Mouse (Mus musculus): ENCODE data around the gene Paqr5. TPM values are rescaled to one million over a fixed set of nuclear protein-coding genes. Genes with fewer than 3 reads are reported as not detected.

The Paqr5 gene
- polyA plus RNA-seq, 1 experiment from 2014 or later, result 3.4 TPM

DNA sequence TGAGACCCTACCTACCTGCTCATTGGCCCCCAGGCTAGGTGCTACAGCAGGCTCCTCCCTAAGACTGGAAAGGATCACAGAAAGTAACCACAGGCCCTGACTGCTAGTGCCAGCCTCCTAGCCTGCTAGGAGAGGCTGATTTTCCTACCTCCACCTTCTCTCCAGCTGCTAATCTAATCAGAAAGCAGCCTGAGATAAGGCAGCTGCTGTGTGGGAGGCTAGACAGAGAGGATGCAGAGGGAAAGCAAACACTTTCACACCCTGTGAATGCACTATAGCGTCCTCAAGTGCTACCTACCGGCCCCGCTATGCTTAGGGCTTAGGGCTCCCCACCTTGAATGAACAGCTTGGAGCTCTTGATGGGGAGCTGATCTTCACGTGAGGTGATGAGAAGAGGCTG is 19.6 kb downstream of the Paqr5 start:
- peak overlapping the region; percentile 42 for H3K27ac ChIP-seq
- H3K27me3 ChIP-seq, result no peaks in the 10 kb centered on the region

DNA sequence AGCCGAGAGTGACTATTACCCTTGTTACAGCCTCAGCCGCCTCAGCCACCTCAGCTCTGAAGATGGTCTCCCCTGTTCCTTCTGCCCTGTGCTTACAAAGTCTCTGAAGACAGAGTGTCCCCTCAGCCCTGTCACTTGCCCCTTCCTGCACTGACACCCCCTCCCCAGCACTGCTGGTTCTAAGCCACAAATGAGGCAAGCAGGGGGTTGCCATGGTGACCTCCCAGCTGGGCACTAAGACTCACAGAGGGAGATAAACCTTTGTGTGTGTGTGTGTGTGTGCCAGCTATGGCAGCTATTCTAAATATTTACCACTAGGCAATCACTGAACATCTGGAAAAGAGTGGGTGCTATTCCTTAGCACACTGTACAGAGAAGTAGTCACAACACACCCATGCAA is 23.0 kb downstream of the Paqr5 start:
- no peak for ATAC-seq (ENCODE audit: borderline replicate concordance, extremely low read depth, low FRiP score, low TSS enrichment)
- no peak overlapping the region for H3K4me2 ChIP-seq
- H3K9ac ChIP-seq, result no peak overlapping the region
- H3K27me3 ChIP-seq, result no peaks in the 10 kb centered on the region
- no peak overlapping the region for H3K4me3 ChIP-seq
- H3K27ac ChIP-seq, result no peak overlapping the region
- no peaks in the 10 kb centered on the region for H3K36me3 ChIP-seq
- H3K4me1 ChIP-seq, result peaks cover 55% of the 10 kb centered on the region
- H3K9me3 ChIP-seq, result no peaks in the 10 kb centered on the region
- WGBS, result 29% methylated on average over 2 of the region's 2 CpGs

More for the DNA sequence above, 19.6 kb downstream of the Paqr5 start:
- H3K9ac ChIP-seq, result no peak overlapping the region
- no peaks in the 10 kb centered on the region for H3K9me3 ChIP-seq
- no peak overlapping the region for H3K4me3 ChIP-seq
- no peak overlapping the region for H3K4me2 ChIP-seq
- H3K4me1 ChIP-seq, result peaks cover 38% of the 10 kb centered on the region
- no peaks in the 10 kb centered on the region for H3K36me3 ChIP-seq
- ATAC-seq (ENCODE audit: borderline replicate concordance, extremely low read depth, low FRiP score, low TSS enrichment), result peak; percentile 19; the same call in 1 of the 2 replicates
- 28% methylated on average over 4 of the region's 4 CpGs for WGBS

DNA sequence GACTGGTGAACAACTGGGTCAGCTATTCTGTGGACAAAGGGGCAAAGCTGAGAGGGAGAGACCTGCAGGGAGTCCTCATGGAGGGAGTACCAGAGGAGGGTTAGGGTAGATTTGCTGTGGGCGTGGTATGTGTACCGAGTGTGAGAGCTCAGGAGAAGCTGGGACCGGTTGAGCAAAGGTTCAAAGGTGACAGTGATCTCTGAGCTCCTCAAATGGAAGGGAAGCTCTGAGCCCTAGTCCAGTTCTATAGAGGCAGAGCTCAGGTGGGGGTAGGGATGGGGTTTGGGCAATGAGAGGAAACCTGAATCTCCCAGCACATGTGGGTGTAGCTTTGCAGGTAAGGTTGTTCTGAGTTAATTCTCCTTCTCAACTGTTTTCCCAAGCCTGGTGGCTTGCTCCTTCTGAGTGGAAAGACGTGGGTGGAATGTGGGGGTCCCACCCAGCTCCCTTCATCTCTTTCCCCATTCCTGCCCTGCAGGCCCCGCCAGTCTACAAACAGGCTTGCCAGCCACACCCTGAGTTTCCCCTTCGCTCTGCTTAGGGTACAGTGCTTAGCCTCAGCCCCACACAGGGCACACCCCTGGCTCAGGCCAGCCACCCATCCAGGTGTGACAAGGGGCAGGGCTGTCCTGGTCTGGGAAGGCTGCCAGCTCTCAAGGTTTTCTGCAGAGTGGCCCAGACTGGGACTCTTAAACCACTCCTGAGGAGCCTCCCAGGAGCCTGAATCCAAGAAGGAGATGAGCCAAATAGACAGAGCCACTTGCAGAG is 26.8 kb downstream of the Paqr5 start:
- no peaks in the 10 kb centered on the region for H3K36me3 ChIP-seq
- no peaks in the 10 kb centered on the region for H3K9me3 ChIP-seq
- whole genome bisulfite sequencing, result 41% methylated on average over 6 of the region's 6 CpGs
- no peaks in the 10 kb centered on the region for H3K27me3 ChIP-seq
- no peak overlapping the region for H3K4me2 ChIP-seq
- no peak overlapping the region for H3K4me3 ChIP-seq
- peak overlapping the region; percentile 68 for H3K27ac ChIP-seq
- peak; percentile 76 for ATAC-seq (ENCODE audit: borderline replicate concordance, extremely low read depth, low FRiP score, low TSS enrichment)
- H3K4me1 ChIP-seq, result peaks cover 49% of the 10 kb centered on the region
- H3K9ac ChIP-seq, result no peak overlapping the region

DNA sequence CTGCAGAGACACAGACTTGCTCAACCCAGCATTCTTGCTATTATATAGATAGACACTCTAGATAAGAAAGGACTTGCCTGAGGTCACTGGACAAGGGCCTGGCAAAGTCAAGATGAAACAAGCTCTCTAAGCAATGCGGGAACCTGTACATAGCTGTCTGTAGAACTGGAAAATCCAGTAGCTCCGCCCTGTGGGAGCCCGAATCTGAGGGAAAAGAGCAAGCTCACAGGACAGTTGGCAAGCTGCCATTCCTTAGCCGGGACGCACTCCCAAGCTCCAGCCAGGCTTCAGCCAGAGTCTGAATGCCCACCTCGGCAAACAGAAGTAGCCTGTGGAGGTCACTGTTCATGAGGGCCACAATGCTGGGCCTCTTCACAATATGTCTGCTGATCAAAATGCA is 28.8 kb downstream of the Paqr5 start:
- H3K27ac ChIP-seq, result peak overlapping the region; percentile 74
- no peak overlapping the region for H3K4me3 ChIP-seq
- H3K9ac ChIP-seq, result no peak overlapping the region
- no peaks in the 10 kb centered on the region for H3K27me3 ChIP-seq
- H3K36me3 ChIP-seq, result no peaks in the 10 kb centered on the region
- H3K4me1 ChIP-seq, result peaks cover 34% of the 10 kb centered on the region
- no peak overlapping the region for H3K4me2 ChIP-seq
- H3K9me3 ChIP-seq, result no peaks in the 10 kb centered on the region
- WGBS, result 10% methylated on average over 6 of the region's 6 CpGs
- peak; percentile 14; the same call in 1 of the 2 replicates for ATAC-seq (ENCODE audit: borderline replicate concordance, extremely low read depth, low FRiP score, low TSS enrichment)

DNA sequence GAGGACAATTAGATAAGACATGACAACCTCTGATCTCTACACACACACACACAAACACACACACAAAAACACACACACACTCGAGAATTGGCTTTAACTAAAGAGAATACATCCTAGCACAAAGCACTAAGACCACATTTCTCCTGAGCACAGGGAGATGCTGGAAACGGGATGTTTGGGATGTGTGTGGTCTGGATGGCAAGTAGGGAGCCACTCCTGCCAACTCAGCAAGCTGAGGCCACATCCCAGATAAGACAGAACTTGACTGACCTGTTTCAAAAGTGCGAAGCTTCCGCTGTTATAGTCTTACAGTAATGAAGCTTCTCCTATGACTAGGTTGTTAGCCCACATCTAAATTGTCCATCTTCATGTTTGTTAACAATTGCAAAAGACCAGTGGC is 35.5 kb downstream of the Paqr5 start:
- Histone ChIP-seq H3K27ac (peak overlapping the region; percentile 62), H3K36me3 (no peaks in the 10 kb centered on the region), H3K9me3 (no peaks in the 10 kb centered on the region), H3K4me2 (no peak overlapping the region), H3K9ac (no peak overlapping the region), H3K4me3 (no peak overlapping the region), H3K4me1 (peaks cover 11% of the 10 kb centered on the region), H3K27me3 (no peaks in the 10 kb centered on the region)
- 31% methylated on average over 4 of the region's 4 CpGs for WGBS
- ATAC-seq (ENCODE audit: borderline replicate concordance, extremely low read depth, low FRiP score, low TSS enrichment), result peak; percentile 39; the same call in 1 of the 2 replicates

GRCm38 (mm10) chr9:61990738-61991137 is 35.9 kb downstream of the Paqr5 start:
- Histone ChIP-seq H3K36me3 (no peaks in the 10 kb centered on the region), H3K27me3 (no peaks in the 10 kb centered on the region), H3K27ac (peak overlapping the region; percentile 62), H3K4me1 (peaks cover 11% of the 10 kb centered on the region), H3K4me3 (no peak overlapping the region), H3K9me3 (no peaks in the 10 kb centered on the region), H3K9ac (no peak overlapping the region), H3K4me2 (no peak overlapping the region)
- ATAC-seq (ENCODE audit: borderline replicate concordance, extremely low read depth, low FRiP score, low TSS enrichment), result peak; percentile 62; the same call in 1 of the 2 replicates
- WGBS, result 9% methylated on average over 3 of the region's 3 CpGs

DNA sequence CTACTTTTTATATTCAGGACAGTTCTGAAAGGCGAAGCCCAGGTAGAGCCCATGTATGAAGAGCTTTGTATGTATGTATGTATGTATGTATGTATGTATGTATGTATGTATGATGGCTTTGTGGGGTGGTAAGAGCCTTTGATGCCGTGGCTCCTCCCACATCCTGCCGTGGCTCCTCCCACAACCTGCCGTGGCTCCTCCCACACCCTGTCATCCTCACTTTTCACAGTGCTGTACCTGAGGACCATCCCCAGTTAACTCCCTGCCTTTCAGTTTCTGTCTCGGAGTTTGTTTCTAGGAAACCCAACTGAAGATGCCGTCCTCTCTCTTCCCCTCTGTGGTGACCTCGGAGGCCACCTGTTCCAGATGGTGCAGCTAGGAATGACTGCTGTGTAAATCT is 40.6 kb downstream of the Paqr5 start:
- 83% methylated on average over 7 of the region's 7 CpGs for WGBS
- no peak for ATAC-seq (ENCODE audit: borderline replicate concordance, extremely low read depth, low FRiP score, low TSS enrichment)

GRCm38 (mm10) chr9:61985183-61985863 is 41.3 kb downstream of the Paqr5 start:
- Histone ChIP-seq H3K4me3 (no peak overlapping the region), H3K9me3 (no peaks in the 10 kb centered on the region), H3K9ac (no peak overlapping the region), H3K27ac (no peak overlapping the region), H3K36me3 (no peaks in the 10 kb centered on the region), H3K27me3 (no peaks in the 10 kb centered on the region), H3K4me2 (no peak overlapping the region), H3K4me1 (0 out of 2 replicates have a peak, but pooled peaks cover 2% of the 10 kb centered on the region)
- no peak for ATAC-seq (ENCODE audit: borderline replicate concordance, extremely low read depth, low FRiP score, low TSS enrichment)
- WGBS, result 37% methylated on average over 11 of the region's 11 CpGs

More for the DNA sequence above, 40.6 kb downstream of the Paqr5 start:
- peaks cover 7% of the 10 kb centered on the region; the same call in 1 of the 2 replicates for H3K4me1 ChIP-seq
- no peaks in the 10 kb centered on the region for H3K36me3 ChIP-seq
- no peaks in the 10 kb centered on the region for H3K27me3 ChIP-seq
- no peak overlapping the region for H3K9ac ChIP-seq
- no peak overlapping the region for H3K4me3 ChIP-seq
- H3K27ac ChIP-seq, result no peak overlapping the region
- no peak overlapping the region for H3K4me2 ChIP-seq
- no peaks in the 10 kb centered on the region for H3K9me3 ChIP-seq

- H3K27ac ChIP-seq, result no peak overlapping the region
- 82% methylated on average over 7 of the region's 7 CpGs for WGBS
- no peak for ATAC-seq (ENCODE audit: borderline replicate concordance, extremely low read depth, low FRiP score, low TSS enrichment)
These were observed 43.6 kb downstream of the Paqr5 start for GRCm38 (mm10) chr9:61982940-61983620.

GRCm38 (mm10) chr9:61981876-61982275 is 44.8 kb downstream of the Paqr5 start:
- Histone ChIP-seq H3K27ac (no peak overlapping the region), H3K27me3 (no peaks in the 10 kb centered on the region), H3K9ac (no peak overlapping the region), H3K4me1 (no peaks in the 10 kb centered on the region), H3K36me3 (no peaks in the 10 kb centered on the region), H3K4me2 (no peak overlapping the region), H3K9me3 (no peaks in the 10 kb centered on the region), H3K4me3 (no peak overlapping the region)
- WGBS, result 55% methylated on average over 5 of the region's 5 CpGs
- no peak for ATAC-seq (ENCODE audit: borderline replicate concordance, extremely low read depth, low FRiP score, low TSS enrichment)

More at GRCm38 (mm10) chr9:61982940-61983620, 43.6 kb downstream of the Paqr5 start:
- no peak overlapping the region for H3K4me3 ChIP-seq
- no peaks in the 10 kb centered on the region for H3K9me3 ChIP-seq
- H3K27me3 ChIP-seq, result no peaks in the 10 kb centered on the region
- H3K9ac ChIP-seq, result no peak overlapping the region
- H3K4me1 ChIP-seq, result no peaks in the 10 kb centered on the region
- H3K36me3 ChIP-seq, result no peaks in the 10 kb centered on the region
- no peak overlapping the region for H3K4me2 ChIP-seq

DNA sequence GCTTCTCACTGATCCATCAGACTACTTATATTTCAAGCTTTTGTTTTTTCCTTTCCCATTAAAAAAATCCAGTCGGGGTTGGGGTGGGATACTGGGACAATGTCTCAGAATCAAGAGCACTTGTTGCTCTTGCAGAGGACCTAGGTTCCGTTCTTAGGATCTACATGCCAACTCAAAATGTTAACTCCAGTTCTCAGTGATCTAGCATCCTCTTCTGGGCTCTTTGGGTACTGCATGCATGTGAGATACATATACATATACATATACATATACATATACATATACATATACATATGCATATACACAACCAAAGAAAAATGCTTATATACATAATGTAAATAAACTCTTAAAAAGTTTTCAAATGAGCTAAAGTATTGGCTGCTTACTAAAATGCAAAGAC is 46.7 kb downstream of the Paqr5 start:
- Histone ChIP-seq H3K4me3 (no peak overlapping the region), H3K4me2 (no peak overlapping the region), H3K4me1 (no peaks in the 10 kb centered on the region), H3K9me3 (no peaks in the 10 kb centered on the region), H3K27me3 (no peaks in the 10 kb centered on the region), H3K9ac (no peak overlapping the region), H3K36me3 (no peaks in the 10 kb centered on the region), H3K27ac (no peak overlapping the region)
- ATAC-seq (ENCODE audit: borderline replicate concordance, extremely low read depth, low FRiP score, low TSS enrichment), result no peak
- WGBS, result 82% methylated on average over 2 of the region's 2 CpGs
